Mouse (Mus musculus): Measurements from ENCODE around the gene Hist1h4h.

Hist1h4h gene

GRCm38 (mm10) chr13:23502916-23503315 is 27.9 kb upstream of the Hist1h4h start:
- CTCF ChIA-PET = interaction anchor here in 2 of 4 experiments (0.9 to 1.3 kb wide), 3 partner anchors 54 to 102 kb away, joined by 3 to 5 read pairs (median 4); no protein-coding TSS in a partner anchor
- POLR2A ChIA-PET = interaction anchor here in 3 of 4 experiments (0.6 to 3.9 kb wide), 26 partner anchors 9 to 1606 kb away, joined by 3 to 21 read pairs (median 5); partner anchors contain the start of genes Hist1h4h (in 2 of the 3), Btn1a1 (in 1 of the 3) and Hist1h2af (in 1 of the 3)

- CTCF ChIA-PET = interaction anchor here in 1 of 4 experiments (0.9 kb wide), 1 partner anchor 55 kb away, joined by 4 read pairs; no protein-coding TSS in a partner anchor
- POLR2A ChIA-PET = interaction anchor here (0.6 to 4.0 kb wide), 26 partner anchors 9 to 1563 kb away, joined by 3 to 33 read pairs (median 4); partner anchors contain the start of genes Hist1h4h (in 2 of the 4), Hist1h2af (in 1 of the 4) and Hist1h4d (in 1 of the 4)
Measured at GRCm38 (mm10) chr13:23503797-23504196, 27.1 kb upstream of the Hist1h4h start.

- POLR2A ChIA-PET = interaction anchor here in 3 of 4 experiments (0.6 to 4.0 kb wide), 55 partner anchors 8 to 1586 kb away, joined by 3 to 33 read pairs (median 4); partner anchors contain the start of genes Hist1h4h (in 3 of the 3), Hist1h2af (in 2 of the 3), Abt1 (in 1 of the 3) and Hist1h2ag (in 1 of the 3)
- CTCF ChIA-PET = interaction anchor here in 2 of 4 experiments (0.7 to 1.8 kb wide), 7 partner anchors 19 to 757 kb away, joined by 3 to 6 read pairs (median 4); partner anchors contain the start of gene Btn1a1 (in 1 of the 2)
Measured at GRCm38 (mm10) chr13:23505662-23506345, 25.0 kb upstream of the Hist1h4h start.

GRCm38 (mm10) chr13:23506351-23506750 is 24.5 kb upstream of the Hist1h4h start:
- CTCF ChIA-PET = interaction anchor here in 2 of 4 experiments (0.7 to 1.8 kb wide), 4 partner anchors 18 to 756 kb away, joined by 3 to 6 read pairs (median 4); no protein-coding TSS in a partner anchor
- POLR2A ChIA-PET = interaction anchor here in 3 of 4 experiments (0.6 to 4.0 kb wide), 47 partner anchors 8 to 1641 kb away, joined by 3 to 33 read pairs (median 4); partner anchors contain the start of genes Abt1 (in 1 of the 3), Hist1h2af (in 1 of the 3), Hist1h2ag (in 1 of the 3) and Hist1h2bj (in 1 of the 3)

- POLR2A ChIA-PET = interaction anchor here in 3 of 4 experiments (0.6 to 4.0 kb wide), 42 partner anchors 9 to 1642 kb away, joined by 3 to 33 read pairs (median 4); partner anchors contain the start of genes Abt1 (in 1 of the 3), Hist1h2af (in 1 of the 3), Hist1h2ag (in 1 of the 3) and Hist1h2bj (in 1 of the 3)
- CTCF ChIA-PET = interaction anchor here in 2 of 4 experiments (0.7 to 1.8 kb wide), 4 partner anchors 18 to 756 kb away, joined by 3 to 6 read pairs (median 4); no protein-coding TSS in a partner anchor
Measured at GRCm38 (mm10) chr13:23506819-23507515, 23.9 kb upstream of the Hist1h4h start.

GRCm38 (mm10) chr13:23510127-23510526 is 20.7 kb upstream of the Hist1h4h start:
- POLR2A ChIA-PET = interaction anchor here (0.5 to 2.0 kb wide), 17 partner anchors 12 to 78 kb away, joined by 3 to 5 read pairs (median 4); partner anchors contain the start of genes Hist1h4h (in 4 of the 4), Hist1h2ae (in 1 of the 4) and Hist1h2bg (in 1 of the 4)
- CTCF ChIA-PET = interaction anchor here in 1 of 4 experiments (0.6 kb wide), 1 partner anchor 109 kb away, joined by 3 read pairs; no protein-coding TSS in a partner anchor

- ChIA-PET POLR2A (interaction anchor here in 2 of 4 experiments (0.6 to 4.0 kb wide), 20 partner anchors 8 to 1470 kb away, joined by 3 to 17 read pairs (median 4); partner anchors contain the start of genes Hist1h2ae (in 2 of the 2), Hist1h2bg (in 2 of the 2), Hist1h4d (in 2 of the 2) and Btn1a1 (in 1 of the 2)), CTCF (no interaction called here)
Measured at GRCm38 (mm10) chr13:23513517-23513916, 17.3 kb upstream of the Hist1h4h start.

GRCm38 (mm10) chr13:23515281-23515680 is 15.6 kb upstream of the Hist1h4h start:
- CTCF ChIA-PET = interaction anchor here in 1 of 4 experiments (1.7 kb wide), 1 partner anchor 83 kb away, joined by 6 read pairs; no protein-coding TSS in a partner anchor
- POLR2A ChIA-PET = interaction anchor here (0.9 to 6.6 kb wide), 23 partner anchors 9 to 169 kb away, joined by 3 to 61 read pairs (median 7); partner anchors contain the start of genes Hist1h4f (in 2 of the 4), Hist1h4h (in 2 of the 4), Btn1a1 (in 1 of the 4) and Hist1h2ac (in 1 of the 4)

GRCm38 (mm10) chr13:23515826-23516620 is 14.8 kb upstream of the Hist1h4h start:
- ChIA-PET CTCF (interaction anchor here in 2 of 4 experiments (1.0 to 1.7 kb wide), 3 partner anchors 84 to 115 kb away, joined by 3 to 8 read pairs (median 6); no protein-coding TSS in a partner anchor), POLR2A (interaction anchor here (0.8 to 6.6 kb wide), 40 partner anchors 8 to 168 kb away, joined by 3 to 61 read pairs (median 5); partner anchors contain the start of genes Hist1h2ac (in 2 of the 4), Hist1h2bc (in 2 of the 4), Hist1h4f (in 2 of the 4) and Hist1h4h (in 2 of the 4))

- ChIA-PET POLR2A (interaction anchor here (0.5 to 6.6 kb wide), 49 partner anchors 9 to 167 kb away, joined by 3 to 61 read pairs (median 4); partner anchors contain the start of genes Hist1h2ac (in 3 of the 4), Hist1h2af (in 3 of the 4), Hist1h2bc (in 3 of the 4) and Hist1h4h (in 2 of the 4)), CTCF (interaction anchor here in 2 of 4 experiments (1.0 to 1.7 kb wide), 3 partner anchors 85 to 116 kb away, joined by 3 to 8 read pairs (median 6); no protein-coding TSS in a partner anchor)
Measured at GRCm38 (mm10) chr13:23516822-23517602, 13.8 kb upstream of the Hist1h4h start.

GRCm38 (mm10) chr13:23517603-23518294 is 13.1 kb upstream of the Hist1h4h start:
- CTCF ChIA-PET = interaction anchor here in 1 of 4 experiments (1.7 kb wide), 1 partner anchor 116 kb away, joined by 8 read pairs; no protein-coding TSS in a partner anchor

GRCm38 (mm10) chr13:23518295-23518603 is 12.6 kb upstream of the Hist1h4h start:
- ChIA-PET POLR2A (interaction anchor here in 2 of 4 experiments (0.6 to 6.6 kb wide), 20 partner anchors 11 to 221 kb away, joined by 3 to 61 read pairs (median 4); partner anchors contain the start of gene Hist1h4h (in 2 of the 2)), CTCF (no interaction called here)

More at GRCm38 (mm10) chr13:23517603-23518294, 13.1 kb upstream of the Hist1h4h start:
- POLR2A ChIA-PET = interaction anchor here (0.5 to 6.6 kb wide), 47 partner anchors 9 to 234 kb away, joined by 3 to 61 read pairs (median 4); partner anchors contain the start of genes Hist1h2af (in 2 of the 4), Hist1h4h (in 2 of the 4), Btn1a1 (in 1 of the 4) and Hist1h2ac (in 1 of the 4)

GRCm38 (mm10) chr13:23518885-23519284 is 12.0 kb upstream of the Hist1h4h start:
- POLR2A ChIA-PET = interaction anchor here in 3 of 4 experiments (0.6 to 6.6 kb wide), 22 partner anchors 10 to 220 kb away, joined by 3 to 61 read pairs (median 4); partner anchors contain the start of gene Hist1h4h (in 3 of the 3)
- CTCF ChIA-PET = no interaction called here

GRCm38 (mm10) chr13:23519416-23519815 is 11.4 kb upstream of the Hist1h4h start:
- POLR2A ChIA-PET = interaction anchor here in 3 of 4 experiments (0.8 to 6.6 kb wide), 26 partner anchors 10 to 220 kb away, joined by 3 to 61 read pairs (median 3); partner anchors contain the start of genes Hist1h4h (in 3 of the 3), Hist1h2ae (in 1 of the 3), Hist1h2be (in 1 of the 3) and Hist1h2bg (in 1 of the 3)
- CTCF ChIA-PET = no interaction called here

- POLR2A ChIA-PET = no interaction called here
Measured at GRCm38 (mm10) chr13:23521703-23522102, 9.1 kb upstream of the Hist1h4h start.

More at GRCm38 (mm10) chr13:23521703-23522102, 9.1 kb upstream of the Hist1h4h start:
- CTCF ChIA-PET = no interaction called here
